7 mouse cellular contexts compared by ENCODE assay signal in the genomic region with DNA sequence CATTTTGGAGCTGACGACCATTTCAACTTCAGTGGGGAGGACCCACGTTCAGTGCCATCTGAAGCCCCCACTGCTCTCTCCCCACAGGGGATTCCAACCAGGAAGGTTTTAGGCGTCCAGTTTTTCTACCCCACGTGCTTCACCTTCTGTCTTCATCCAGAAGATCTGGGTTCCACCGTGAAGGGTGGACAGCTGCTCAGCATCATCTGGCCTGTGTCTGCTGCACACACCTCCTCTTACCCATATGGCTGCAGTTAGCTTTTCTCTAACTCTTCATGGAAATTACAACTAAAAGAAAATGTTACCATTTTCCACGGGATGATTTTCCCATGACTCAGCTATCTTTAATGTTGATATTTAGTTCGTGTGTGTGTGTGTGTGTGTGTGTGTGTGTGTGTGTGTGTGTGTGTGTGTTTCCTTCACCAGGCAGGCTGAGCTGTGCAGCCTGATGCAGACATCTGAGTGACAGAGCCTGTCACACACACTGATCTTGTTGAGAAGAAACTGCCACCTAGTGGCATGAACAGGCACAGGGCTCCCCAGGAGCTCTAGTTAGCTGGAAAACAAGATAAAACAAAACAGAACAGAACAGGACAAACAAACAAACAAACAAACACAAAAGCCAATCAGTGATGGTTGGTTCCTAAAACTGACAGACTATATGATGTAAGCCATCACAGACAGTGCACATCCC.
DNase-seq lines count a peak whose midpoint lies in the region; ATAC-seq and TF ChIP-seq lines count a peak whose summit lies in the region.

No protein-coding gene starts in this region.

- H3K27ac ChIP-seq in liver, embryonic 14.5 days = no peak overlapping the region
- H3K27ac ChIP-seq in liver, embryonic 11.5 days (ENCODE audit: low read depth, low read length) = no peak overlapping the region
- no peak overlapping the region for H3K27ac ChIP-seq in forebrain, embryonic 12.5 days
- no peak overlapping the region for H3K27ac ChIP-seq in midbrain, embryonic 15.5 days

- TF ChIP-seq CTCF in liver, embryonic 14.5 days (IDR thresholded peaks at IDR 0.05; ENCODE audit: low read depth) = peak; percentile 49

- no peak for ATAC-seq in liver, embryonic 14.5 days (ENCODE audit: insufficient read depth)
- ATAC-seq in liver, embryonic 11.5 days (replicated peaks; ENCODE audit: low FRiP score) = no peak
- ATAC-seq in forebrain, embryonic 12.5 days (ENCODE audit: low FRiP score) = peak; percentile 57; the same call in 1 of the 2 replicates
- peak; percentile 76 for ATAC-seq in midbrain, embryonic 15.5 days (replicated peaks)

- no peaks in the 10 kb centered on the region for H3K4me1 ChIP-seq in liver, embryonic 14.5 days (replicated peaks; ENCODE audit: control insufficient read depth in 2 of 2, insufficient read depth in 2 of 2, low read length in 1 of 2)
- H3K4me1 ChIP-seq in liver, embryonic 11.5 days (replicated peaks; ENCODE audit: control insufficient read depth, insufficient read depth, low read length) = no peaks in the 10 kb centered on the region
- H3K4me1 ChIP-seq in forebrain, embryonic 12.5 days = no peaks in the 10 kb centered on the region
- H3K4me1 ChIP-seq in midbrain, embryonic 15.5 days = no peaks in the 10 kb centered on the region; the same call in 1 of the 2 replicates

- no peak overlapping the region for H3K4me2 ChIP-seq in liver, embryonic 14.5 days (ENCODE audit: low read depth)
- no peak overlapping the region for H3K4me2 ChIP-seq in liver, embryonic 11.5 days
- no peak overlapping the region for H3K4me2 ChIP-seq in forebrain, embryonic 12.5 days
- H3K4me2 ChIP-seq in midbrain, embryonic 15.5 days = no peak overlapping the region

- DNase-seq in liver, embryonic 14.5 days (ENCODE audit: low read depth in 3 of 3, low spot score in 3 of 3) = no peak
- no peak for DNase-seq in liver, embryonic 11.5 days (ENCODE audit: low spot score)
- DNase-seq in T-cell, adult 2 months (ENCODE audit: low spot score) = peak; percentile 70
- peak; percentile 60 for DNase-seq in layer of hippocampus, adult 11-12 months (ENCODE audit: low spot score)
- DNase-seq in thymus, postnatal 36 days = peak; percentile 71 to 75

- no peak for TF ChIP-seq EP300 in liver, embryonic 14.5 days (IDR thresholded peaks at IDR 0.05; ENCODE audit: low read depth)

- 45% methylated on average over 7 of the region's 7 CpGs for WGBS in liver, embryonic 14.5 days (ENCODE audit: insufficient replicate concordance)
- WGBS in liver, embryonic 11.5 days = 58% methylated on average over 7 of the region's 7 CpGs
- WGBS in forebrain, embryonic 12.5 days = 62% methylated on average over 7 of the region's 7 CpGs
- WGBS in midbrain, embryonic 15.5 days = 56% methylated on average over 7 of the region's 7 CpGs

- H3K4me3 ChIP-seq in liver, embryonic 14.5 days (ENCODE audit: insufficient read depth in 1 of 2, low read depth in 2 of 2, low read length in 2 of 2) = no peak overlapping the region
- H3K4me3 ChIP-seq in liver, embryonic 11.5 days (ENCODE audit: low read depth, low read length) = no peak overlapping the region
- H3K4me3 ChIP-seq in forebrain, embryonic 12.5 days (replicated peaks) = no peak overlapping the region
- no peak overlapping the region for H3K4me3 ChIP-seq in midbrain, embryonic 15.5 days

- no peaks in the 10 kb centered on the region for H3K36me3 ChIP-seq in liver, embryonic 14.5 days (replicated peaks; ENCODE audit: control insufficient read depth, insufficient read depth, low read depth)
- H3K36me3 ChIP-seq in liver, embryonic 11.5 days (ENCODE audit: control insufficient read depth, insufficient read depth, low read length) = no peaks in the 10 kb centered on the region
- H3K36me3 ChIP-seq in forebrain, embryonic 12.5 days (replicated peaks) = no peaks in the 10 kb centered on the region
- H3K36me3 ChIP-seq in midbrain, embryonic 15.5 days (replicated peaks) = no peaks in the 10 kb centered on the region

- H3K27me3 ChIP-seq in liver, embryonic 14.5 days (ENCODE audit: control insufficient read depth, insufficient read depth, low read length) = no peaks in the 10 kb centered on the region
- H3K27me3 ChIP-seq in liver, embryonic 11.5 days (replicated peaks; ENCODE audit: control insufficient read depth, insufficient read depth, low read length) = no peaks in the 10 kb centered on the region
- no peaks in the 10 kb centered on the region for H3K27me3 ChIP-seq in forebrain, embryonic 12.5 days
- H3K27me3 ChIP-seq in midbrain, embryonic 15.5 days (replicated peaks) = no peaks in the 10 kb centered on the region

- no peak overlapping the region for H3K9ac ChIP-seq in liver, embryonic 14.5 days (replicated peaks)
- H3K9ac ChIP-seq in liver, embryonic 11.5 days (ENCODE audit: low read depth, low read length) = no peak overlapping the region
- no peak overlapping the region for H3K9ac ChIP-seq in forebrain, embryonic 12.5 days
- H3K9ac ChIP-seq in midbrain, embryonic 15.5 days = no peak overlapping the region

- no peaks in the 10 kb centered on the region for H3K9me3 ChIP-seq in liver, embryonic 14.5 days (ENCODE audit: control insufficient read depth, low read length)
- no peaks in the 10 kb centered on the region for H3K9me3 ChIP-seq in liver, embryonic 11.5 days (ENCODE audit: control insufficient read depth, low read length)
- H3K9me3 ChIP-seq in forebrain, embryonic 12.5 days = no peaks in the 10 kb centered on the region
- H3K9me3 ChIP-seq in midbrain, embryonic 15.5 days = no peaks in the 10 kb centered on the region

Comparison
In these comparisons a context has a peak if more than half of its experiments do, and no peak if none do; other contexts are left out.
1. ATAC-seq: peak in forebrain, embryonic 12.5 days (single experiment) and midbrain, embryonic 15.5 days (single experiment); none in liver, embryonic 14.5 days (single experiment) and liver, embryonic 11.5 days (single experiment).
2. DNase-seq: peak in T-cell, adult 2 months (single experiment), layer of hippocampus, adult 11-12 months (single experiment) and thymus, postnatal 36 days (2 of 2); none in liver, embryonic 14.5 days (0 of 3) and liver, embryonic 11.5 days (single experiment).